Mouse (Mus musculus): Measurements from ENCODE around the gene Smim12.

GRCm38 (mm10) chr4:127198609-127199008, 45.0 kb upstream of the Smim12 start:
- TF ChIP-seq POLR2A (IDR thresholded peaks at IDR 0.05; ENCODE audit: low read depth, low read length) = no peak
- no peak for TF ChIP-seq CTCF (IDR thresholded peaks at IDR 0.05; ENCODE audit: extremely low read depth, insufficient read length, insufficient replicate concordance, low read depth, low read length)

All from small intestine, adult 2 months (tissue).